Mouse (Mus musculus) megakaryocyte, embryonic 14.5 days (primary cell): Measurements from ENCODE around the gene Kcnj6. TPM values are rescaled to one million over a fixed set of nuclear protein-coding genes. Genes with fewer than 3 reads are reported as not detected.

Source experiments
- H3K27me3 ChIP-seq: replicated peaks from 2 replicates; pipeline ENCODE3; 2012; ENCODE audit warnings: inconsistent platforms
- H3K36me3 ChIP-seq: replicated peaks from 2 replicates; pipeline ENCODE3; 2012; ENCODE audit warnings: low read length, inconsistent platforms, mixed read lengths
- H3K4me1 ChIP-seq: 2 replicates; pipeline ENCODE4 v1.6.1; 2012; ENCODE audit warnings: inconsistent platforms
- H3K4me3 ChIP-seq: replicated peaks from 2 replicates; pipeline ENCODE3; 2012; ENCODE audit warnings: moderate library complexity, mild to moderate bottlenecking, inconsistent platforms
- H3K9me3 ChIP-seq: 2 replicates; pipeline ENCODE4 v1.6.1; 2012; ENCODE audit warnings: inconsistent platforms
- FLI1 ChIP-seq: IDR thresholded peaks from 2 replicates; pipeline ENCODE4 v1.6.1; 2012; ENCODE audit warnings: low read length, inconsistent platforms, mixed read lengths
- GATA1 ChIP-seq: IDR thresholded peaks from 3 replicates; pipeline ENCODE4 v1.6.1; 2012; ENCODE audit warnings: mixed read lengths, low read length, inconsistent platforms, borderline replicate concordance
- polyA plus RNA-seq: library from polyadenylated mRNA; stranded (reverse); fragments of >175 nt; gene quantifications from 2 replicates; pipeline ENCODE4 v1.2.3, GENCODE M21; 2012; ENCODE audit warnings: low replicate concordance; ENCODE audit not compliant: insufficient read depth

Kcnj6 gene
- polyA plus RNA-seq, 1 experiment, result not detected

- Histone ChIP-seq H3K27me3 (peaks cover 15% of the 10 kb centered on the region), H3K9me3 (no peaks in the 10 kb centered on the region), H3K36me3 (no peaks in the 10 kb centered on the region), H3K4me1 (no peaks in the 10 kb centered on the region), H3K4me3 (no peak overlapping the region)
- no peak for TF ChIP-seq FLI1
- TF ChIP-seq GATA1, result no peak
Measured at GRCm38 (mm10) chr16:94932702-94933101, 64.8 kb downstream of the Kcnj6 start.

GRCm38 (mm10) chr16:94931343-94932301, 65.9 kb downstream of the Kcnj6 start:
- Histone ChIP-seq H3K9me3 (no peaks in the 10 kb centered on the region), H3K4me3 (no peak overlapping the region), H3K36me3 (no peaks in the 10 kb centered on the region), H3K27me3 (peaks cover 15% of the 10 kb centered on the region), H3K4me1 (no peaks in the 10 kb centered on the region)
- TF ChIP-seq FLI1 (no peak), GATA1 (no peak)

GRCm38 (mm10) chr16:94925364-94925763, 72.1 kb downstream of the Kcnj6 start:
- no peaks in the 10 kb centered on the region for H3K4me1 ChIP-seq
- H3K36me3 ChIP-seq, result no peaks in the 10 kb centered on the region
- H3K9me3 ChIP-seq, result no peaks in the 10 kb centered on the region
- TF ChIP-seq GATA1 (no peak), FLI1 (no peak)
- no peak overlapping the region for H3K4me3 ChIP-seq
- peaks cover 2% of the 10 kb centered on the region for H3K27me3 ChIP-seq

- Histone ChIP-seq H3K36me3 (no peaks in the 10 kb centered on the region), H3K4me1 (no peaks in the 10 kb centered on the region), H3K9me3 (no peaks in the 10 kb centered on the region), H3K4me3 (no peak overlapping the region), H3K27me3 (peaks cover 4% of the 10 kb centered on the region)
- TF ChIP-seq FLI1, result no peak
- TF ChIP-seq GATA1, result no peak
Measured at GRCm38 (mm10) chr16:94919177-94919576, 78.3 kb downstream of the Kcnj6 start.

- Histone ChIP-seq H3K9me3 (no peaks in the 10 kb centered on the region), H3K36me3 (no peaks in the 10 kb centered on the region), H3K27me3 (peaks cover 3% of the 10 kb centered on the region), H3K4me3 (no peak overlapping the region), H3K4me1 (peaks cover 4% of the 10 kb centered on the region; the same call in 1 of the 2 replicates)
- no peak for TF ChIP-seq FLI1
- no peak for TF ChIP-seq GATA1
Measured at GRCm38 (mm10) chr16:94906026-94906425, 91.5 kb downstream of the Kcnj6 start.

GRCm38 (mm10) chr16:94898832-94899231, 98.7 kb downstream of the Kcnj6 start:
- no peaks in the 10 kb centered on the region for H3K9me3 ChIP-seq
- no peak overlapping the region for H3K4me3 ChIP-seq
- no peaks in the 10 kb centered on the region for H3K27me3 ChIP-seq
- no peaks in the 10 kb centered on the region for H3K4me1 ChIP-seq
- no peak for TF ChIP-seq FLI1
- TF ChIP-seq GATA1, result no peak
- H3K36me3 ChIP-seq, result no peaks in the 10 kb centered on the region

GRCm38 (mm10) chr16:94892162-94892650, 105.3 kb downstream of the Kcnj6 start:
- TF ChIP-seq GATA1 (no peak), FLI1 (no peak)
- H3K4me3 ChIP-seq, result no peak overlapping the region
- peaks cover 1% of the 10 kb centered on the region for H3K27me3 ChIP-seq
- H3K9me3 ChIP-seq, result no peaks in the 10 kb centered on the region
- no peaks in the 10 kb centered on the region for H3K36me3 ChIP-seq
- no peaks in the 10 kb centered on the region for H3K4me1 ChIP-seq

GRCm38 (mm10) chr16:94890581-94890980, 106.9 kb downstream of the Kcnj6 start:
- Histone ChIP-seq H3K9me3 (no peaks in the 10 kb centered on the region), H3K4me3 (no peak overlapping the region), H3K4me1 (no peaks in the 10 kb centered on the region), H3K27me3 (peaks cover 8% of the 10 kb centered on the region), H3K36me3 (no peaks in the 10 kb centered on the region)
- TF ChIP-seq FLI1 (no peak), GATA1 (no peak)

GRCm38 (mm10) chr16:94890056-94890455, 107.4 kb downstream of the Kcnj6 start:
- Histone ChIP-seq H3K36me3 (no peaks in the 10 kb centered on the region), H3K27me3 (peaks cover 8% of the 10 kb centered on the region), H3K4me1 (no peaks in the 10 kb centered on the region), H3K9me3 (no peaks in the 10 kb centered on the region), H3K4me3 (no peak overlapping the region)
- TF ChIP-seq FLI1 (no peak), GATA1 (no peak)

GRCm38 (mm10) chr16:94888554-94888953, 108.9 kb downstream of the Kcnj6 start:
- Histone ChIP-seq H3K4me3 (no peak overlapping the region), H3K36me3 (no peaks in the 10 kb centered on the region), H3K9me3 (no peaks in the 10 kb centered on the region), H3K4me1 (no peaks in the 10 kb centered on the region), H3K27me3 (peaks cover 19% of the 10 kb centered on the region)
- TF ChIP-seq FLI1 (no peak), GATA1 (no peak)
